Mouse (Mus musculus) layer of hippocampus, adult 11-12 months (tissue): Measurements from ENCODE around the gene Nqo2.

Experiments
- DNase-seq: peaks from one replicate; pipeline ENCODE4 v3.0.0; 2022; ENCODE audit warnings: low spot score

Gene Nqo2

GRCm38 (mm10) chr13:33995197-33995596 is 30.7 kb downstream of the Nqo2 start:
- peak; percentile 76 for DNase-seq

- DNase-seq = peak; percentile 89
Measured at GRCm38 (mm10) chr13:34002058-34003006, 37.8 kb downstream of the Nqo2 start, which contains the start of the genes Ripk1 and Serpinb6a. Gene Ripk1 (plus strand): TSS chr13:34002363. Gene Serpinb6a (minus strand): TSS chr13:34002794.

DNA sequence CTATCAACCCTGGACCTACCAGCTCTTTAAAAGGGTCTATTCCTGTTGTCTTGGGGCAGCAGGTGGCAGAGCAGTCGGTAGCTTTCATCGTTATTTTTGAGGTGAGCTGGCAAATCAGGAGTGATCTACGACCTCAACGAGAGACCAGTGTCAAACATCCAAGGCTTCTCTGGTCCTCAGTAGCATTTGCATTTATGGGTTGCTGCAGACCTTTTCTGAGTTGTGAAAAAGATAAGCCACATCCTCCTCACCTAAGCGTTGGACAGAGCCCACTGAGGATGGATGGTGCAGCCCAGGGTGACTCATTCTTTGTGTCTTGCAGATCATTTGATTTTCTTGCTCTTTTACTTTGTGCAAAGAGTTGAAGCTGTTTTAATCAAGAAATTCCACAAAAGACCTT is 38.6 kb downstream of the Nqo2 start:
- DNase-seq = no peak

- DNase-seq = no peak
Measured at GRCm38 (mm10) chr13:34007234-34007633, 42.7 kb downstream of the Nqo2 start.

GRCm38 (mm10) chr13:34016927-34017569 is 52.6 kb downstream of the Nqo2 start:
- no peak for DNase-seq

- no peak for DNase-seq
Measured at GRCm38 (mm10) chr13:34018521-34018920, 54.0 kb downstream of the Nqo2 start.

DNA sequence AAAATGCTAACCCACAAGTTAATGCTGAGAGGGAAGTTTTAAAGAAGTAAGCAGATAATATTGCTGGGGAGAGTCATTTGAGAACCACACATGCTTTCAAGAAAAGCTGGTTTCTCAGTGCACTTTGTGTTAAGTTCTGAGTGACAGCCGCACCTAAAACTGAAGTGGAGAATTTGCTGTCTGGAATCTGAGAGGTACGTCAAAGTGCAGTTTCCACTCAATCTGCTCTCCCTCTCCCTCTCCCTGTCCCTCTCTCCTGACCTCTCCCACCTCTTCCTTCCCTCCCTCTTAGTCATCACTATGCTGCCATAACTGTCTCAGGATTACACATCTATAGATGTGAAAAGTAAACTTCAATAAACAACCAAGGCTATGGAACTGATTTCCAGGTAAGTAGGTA is 57.5 kb downstream of the Nqo2 start:
- no peak for DNase-seq

DNA sequence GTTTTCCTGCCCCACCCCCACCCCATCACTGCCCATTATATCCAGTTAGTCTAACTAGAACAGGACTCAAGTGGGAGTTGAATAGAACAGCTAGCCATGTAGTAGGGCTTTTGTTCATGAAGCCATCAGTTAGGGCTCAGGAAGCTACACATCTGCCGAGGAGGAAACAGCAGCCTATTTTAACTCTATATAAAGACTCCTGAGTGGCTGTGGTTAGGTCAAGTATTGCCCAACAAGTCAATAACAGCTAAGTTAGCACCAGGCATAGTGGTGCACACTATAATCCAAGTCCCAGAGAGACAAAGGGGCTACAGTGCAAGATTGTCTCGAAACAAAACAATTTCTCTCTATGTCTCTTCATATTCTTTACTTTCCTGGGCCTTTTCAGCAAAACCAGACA is 67.6 kb downstream of the Nqo2 start:
- DNase-seq = no peak

GRCm38 (mm10) chr13:34035424-34035823 is 70.9 kb downstream of the Nqo2 start:
- DNase-seq = no peak

- DNase-seq = no peak
Measured at GRCm38 (mm10) chr13:34036726-34037125, 72.2 kb downstream of the Nqo2 start.

- DNase-seq = peak; percentile 93
Measured at GRCm38 (mm10) chr13:34037172-34038055, 72.9 kb downstream of the Nqo2 start, which contains the start of gene Bphl. Gene Bphl (plus strand): TSS chr13:34037597.

GRCm38 (mm10) chr13:34038056-34038432 is 73.6 kb downstream of the Nqo2 start:
- DNase-seq = no peak
